Mouse (Mus musculus) intestine, embryonic 16.5 days (tissue): ENCODE measurements around the gene Ubap1l. TPM values are rescaled to one million over a fixed set of nuclear protein-coding genes. Genes with fewer than 3 reads are reported as not detected.

Experiments used
- ATAC-seq: fragments of 200-750 bp; cut with Nextera tagmentation; 2 replicates; pipeline ENCODE4 v1.8.0; 2017; ENCODE audit warnings: moderate TSS enrichment, moderate library complexity
- H3K27ac ChIP-seq: fragments of 300-500 bp; sonication (generic); 2 replicates; pipeline ENCODE4 v1.5.1; 2014; ENCODE audit warnings: mild to moderate bottlenecking, low read length
- H3K27me3 ChIP-seq: fragments of 300-500 bp; sonication (generic); replicated peaks from 2 replicates; pipeline ENCODE4 v1.6.1; 2014; ENCODE audit warnings: low read length, control low read depth, mixed read lengths; ENCODE audit not compliant: control insufficient read depth, insufficient read depth
- H3K36me3 ChIP-seq: fragments of 300-500 bp; sonication (generic); 2 replicates; pipeline ENCODE4 v1.6.1; 2014; ENCODE audit warnings: low read length, control low read depth; ENCODE audit not compliant: control insufficient read depth, insufficient read depth
- H3K4me1 ChIP-seq: fragments of 300-500 bp; sonication (generic); 2 replicates; pipeline ENCODE4 v1.6.1; 2014; ENCODE audit warnings: low read length, control low read depth, mixed read lengths; ENCODE audit not compliant: control insufficient read depth, insufficient read depth
- H3K4me2 ChIP-seq: fragments of 300-500 bp; sonication (generic); 2 replicates; pipeline ENCODE4 v1.6.1; 2014; ENCODE audit warnings: low read depth, low read length, control low read depth
- H3K4me3 ChIP-seq: fragments of 300-500 bp; sonication (generic); 2 replicates; pipeline ENCODE4 v1.5.1; 2014; ENCODE audit warnings: mild to moderate bottlenecking, low read length
- H3K9ac ChIP-seq: fragments of 300-500 bp; sonication (generic); 2 replicates; pipeline ENCODE4 v1.6.1; 2014; ENCODE audit warnings: low read depth, low read length
- H3K9me3 ChIP-seq: fragments of 300-500 bp; sonication (generic); 2 replicates; pipeline ENCODE4 v1.6.1; 2016; ENCODE audit warnings: low read length, control low read depth; ENCODE audit not compliant: control insufficient read depth
- WGBS: fragments of 180-500 bp; shearing (Covaris S2); extraction: QIAGEN DNeasy Blood & Tissue Kit; methylation state at CpG from one replicate; pipeline ENCODE4 v1.1.7; 2014; 5-methylcytosine and 5-hydroxymethylcytosine counted together
- polyA plus RNA-seq: library from polyadenylated mRNA; unstranded; fragments of >200 nt; fragmentation: Nextera tagmentation; extraction: Ambion mirVana; gene quantifications from 2 replicates; pipeline ENCODE4 v1.2.1, GENCODE M21; 2015

Ubap1l gene
- polyA plus RNA-seq, 1 experiment from 2014 or later: 0.16 TPM

DNA sequence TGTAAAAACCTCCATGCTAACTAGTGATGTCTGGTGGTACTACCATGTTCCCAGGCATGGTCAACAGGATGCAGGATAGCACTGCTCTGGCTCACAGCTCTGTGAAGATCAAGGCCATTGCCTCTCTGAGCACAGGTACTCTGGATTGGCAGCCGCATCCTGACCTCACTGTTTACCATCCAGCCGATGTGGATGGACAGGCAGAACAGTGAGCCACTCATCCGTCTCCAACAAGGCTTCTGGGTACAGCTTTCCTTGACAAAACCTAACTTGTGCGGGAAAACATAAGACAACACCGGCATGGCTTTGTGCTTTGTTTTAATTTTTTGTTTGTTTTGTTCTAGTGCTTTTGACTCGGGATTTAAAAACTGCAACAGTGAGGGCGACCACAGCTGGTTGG, 4.9 kb downstream of the Ubap1l start:
- H3K9me3 ChIP-seq: no peaks in the 10 kb centered on the region
- WGBS: 82% methylated on average over 7 of the region's 7 CpGs
- no peak overlapping the region for H3K27ac ChIP-seq
- no peak for ATAC-seq
- no peaks in the 10 kb centered on the region; the same call in 1 of the 2 replicates for H3K36me3 ChIP-seq
- H3K9ac ChIP-seq: no peak overlapping the region
- no peaks in the 10 kb centered on the region; the same call in 1 of the 2 replicates for H3K4me1 ChIP-seq
- no peaks in the 10 kb centered on the region for H3K27me3 ChIP-seq
- no peak overlapping the region for H3K4me2 ChIP-seq
- H3K4me3 ChIP-seq: no peak overlapping the region

DNA sequence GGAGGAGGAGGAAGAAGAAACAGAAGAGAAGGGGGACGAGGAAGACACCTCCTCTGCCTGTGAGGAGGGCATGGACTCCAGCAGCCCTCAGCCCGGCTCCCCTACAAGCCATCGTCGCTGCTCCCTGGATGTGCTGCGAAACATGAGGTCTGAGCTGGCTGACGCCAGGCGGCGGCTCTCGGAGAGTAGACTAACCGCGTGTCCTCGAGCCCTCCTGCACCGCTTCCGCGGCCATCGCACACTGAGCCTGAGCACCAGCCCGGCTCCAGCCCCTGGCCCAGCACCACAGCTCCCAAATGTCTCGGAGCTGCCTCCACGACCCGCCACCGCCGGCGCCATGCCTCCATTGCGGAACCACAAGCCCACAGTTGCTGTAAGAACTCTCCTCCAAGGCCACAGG, 10.9 kb downstream of the Ubap1l start:
- Histone ChIP-seq H3K9ac (no peak overlapping the region), H3K4me3 (no peak overlapping the region), H3K4me1 (no peaks in the 10 kb centered on the region), H3K9me3 (no peaks in the 10 kb centered on the region), H3K36me3 (no peaks in the 10 kb centered on the region), H3K27me3 (peaks cover 2% of the 10 kb centered on the region; the same call in 1 of the 2 replicates), H3K4me2 (no peak overlapping the region), H3K27ac (no peak overlapping the region)
- no peak for ATAC-seq
- 82% methylated on average over 24 of the region's 24 CpGs for WGBS

GRCm38 (mm10) chr9:65372449-65372848, 11.6 kb downstream of the Ubap1l start:
- no peak for ATAC-seq
- no peak overlapping the region for H3K9ac ChIP-seq
- peaks cover 4% of the 10 kb centered on the region; the same call in 1 of the 2 replicates for H3K27me3 ChIP-seq
- H3K36me3 ChIP-seq: no peaks in the 10 kb centered on the region
- no peak overlapping the region for H3K27ac ChIP-seq
- no peak overlapping the region for H3K4me2 ChIP-seq
- H3K4me1 ChIP-seq: no peaks in the 10 kb centered on the region
- no peaks in the 10 kb centered on the region for H3K9me3 ChIP-seq
- 69% methylated on average over 4 of the region's 4 CpGs for WGBS
- H3K4me3 ChIP-seq: no peak overlapping the region

DNA sequence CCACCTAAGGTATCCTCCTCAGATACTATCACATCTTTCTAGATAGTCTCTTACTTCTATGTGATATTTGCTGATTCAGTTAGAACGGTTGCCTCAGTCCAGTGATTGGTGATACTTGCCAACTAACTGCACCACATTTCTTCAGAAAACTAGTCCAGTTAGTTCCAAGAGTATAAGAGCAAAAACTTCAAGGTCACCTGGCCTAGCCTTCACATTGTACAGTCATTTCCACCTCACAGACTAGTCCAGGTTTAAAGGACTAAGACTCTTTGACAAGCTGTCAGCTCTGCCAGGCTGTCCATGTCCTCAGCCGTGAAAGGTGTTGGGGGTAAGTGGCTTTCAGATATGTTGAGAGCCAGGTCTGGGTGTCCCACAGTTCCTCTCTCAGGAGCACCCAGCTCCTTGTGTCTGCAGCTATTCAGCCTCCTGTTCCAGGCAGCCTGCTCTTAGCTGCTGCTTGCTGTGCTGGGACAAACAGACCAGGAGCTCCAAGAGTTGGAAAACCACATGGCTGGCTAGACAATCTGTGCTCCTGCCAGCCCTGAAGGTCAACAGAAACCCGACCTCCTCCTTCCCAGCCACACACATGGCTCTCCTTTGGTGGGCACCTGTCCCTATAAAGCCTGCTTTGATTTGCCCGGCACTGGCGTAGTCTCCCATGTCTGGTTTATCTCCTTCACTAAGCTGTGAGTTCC, 13.8 kb downstream of the Ubap1l start:
- WGBS: 75% methylated on average over 5 of the region's 5 CpGs

DNA sequence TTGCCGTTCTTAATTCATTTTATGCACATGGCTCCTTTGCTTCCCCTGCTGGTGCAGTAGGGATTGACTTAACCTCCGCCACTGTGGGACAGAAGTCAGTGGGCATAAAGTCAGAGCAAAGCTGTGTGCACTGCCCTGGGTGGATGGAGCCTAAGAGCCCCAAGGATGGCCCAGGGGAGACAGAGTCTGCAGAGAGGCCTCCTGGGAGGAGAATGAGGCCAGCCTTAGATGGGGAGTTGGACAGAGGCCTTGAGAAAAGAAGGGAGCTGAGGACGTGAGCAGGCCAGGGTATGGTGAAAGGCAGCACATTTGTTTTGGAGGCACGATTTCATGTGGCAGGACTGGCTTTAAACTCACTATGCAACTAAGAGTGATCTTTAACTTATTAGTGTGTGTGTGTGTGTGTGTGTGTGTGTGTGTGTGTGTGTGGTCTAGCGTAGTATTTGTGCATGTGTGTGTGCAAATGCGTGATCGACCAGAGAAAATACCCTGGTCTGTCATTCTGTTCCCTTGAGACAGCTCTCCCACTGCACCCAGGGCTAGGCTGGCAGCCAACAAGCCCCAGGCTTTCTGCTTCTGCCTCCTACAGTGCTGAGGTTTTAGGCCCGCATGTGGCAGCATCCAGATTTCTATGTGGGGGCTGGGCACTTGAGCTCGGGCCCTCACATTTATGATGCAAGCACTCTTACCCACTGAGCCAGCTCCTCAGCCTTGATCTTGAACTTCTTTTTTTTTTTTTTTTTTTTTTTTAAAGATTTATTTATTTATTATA, 14.5 kb downstream of the Ubap1l start:
- H3K27me3 ChIP-seq: peaks cover 15% of the 10 kb centered on the region; the same call in 1 of the 2 replicates
- H3K4me1 ChIP-seq: no peaks in the 10 kb centered on the region
- no peak overlapping the region for H3K27ac ChIP-seq
- 84% methylated on average over 9 of the region's 9 CpGs for WGBS
- H3K9ac ChIP-seq: no peak overlapping the region
- H3K4me3 ChIP-seq: no peak overlapping the region
- no peak overlapping the region for H3K4me2 ChIP-seq
- no peaks in the 10 kb centered on the region for H3K9me3 ChIP-seq
- no peaks in the 10 kb centered on the region for H3K36me3 ChIP-seq
- ATAC-seq: no peak

More for the DNA sequence above, 13.8 kb downstream of the Ubap1l start:
- no peaks in the 10 kb centered on the region for H3K36me3 ChIP-seq
- H3K4me2 ChIP-seq: no peak overlapping the region
- H3K9ac ChIP-seq: no peak overlapping the region
- H3K9me3 ChIP-seq: no peaks in the 10 kb centered on the region
- no peak overlapping the region for H3K4me3 ChIP-seq
- peaks cover 10% of the 10 kb centered on the region; the same call in 1 of the 2 replicates for H3K27me3 ChIP-seq
- ATAC-seq: no peak
- H3K4me1 ChIP-seq: no peaks in the 10 kb centered on the region
- H3K27ac ChIP-seq: no peak overlapping the region

GRCm38 (mm10) chr9:65381017-65381590, 20.3 kb downstream of the Ubap1l start:
- H3K4me3 ChIP-seq: no peak overlapping the region
- H3K4me2 ChIP-seq: no peak overlapping the region
- ATAC-seq: no peak
- H3K9me3 ChIP-seq: no peaks in the 10 kb centered on the region
- no peak overlapping the region for H3K9ac ChIP-seq
- H3K27ac ChIP-seq: no peak overlapping the region
- H3K36me3 ChIP-seq: no peaks in the 10 kb centered on the region
- no peaks in the 10 kb centered on the region for H3K4me1 ChIP-seq
- 71% methylated on average over 4 of the region's 4 CpGs for WGBS
- peaks cover 25% of the 10 kb centered on the region for H3K27me3 ChIP-seq

DNA sequence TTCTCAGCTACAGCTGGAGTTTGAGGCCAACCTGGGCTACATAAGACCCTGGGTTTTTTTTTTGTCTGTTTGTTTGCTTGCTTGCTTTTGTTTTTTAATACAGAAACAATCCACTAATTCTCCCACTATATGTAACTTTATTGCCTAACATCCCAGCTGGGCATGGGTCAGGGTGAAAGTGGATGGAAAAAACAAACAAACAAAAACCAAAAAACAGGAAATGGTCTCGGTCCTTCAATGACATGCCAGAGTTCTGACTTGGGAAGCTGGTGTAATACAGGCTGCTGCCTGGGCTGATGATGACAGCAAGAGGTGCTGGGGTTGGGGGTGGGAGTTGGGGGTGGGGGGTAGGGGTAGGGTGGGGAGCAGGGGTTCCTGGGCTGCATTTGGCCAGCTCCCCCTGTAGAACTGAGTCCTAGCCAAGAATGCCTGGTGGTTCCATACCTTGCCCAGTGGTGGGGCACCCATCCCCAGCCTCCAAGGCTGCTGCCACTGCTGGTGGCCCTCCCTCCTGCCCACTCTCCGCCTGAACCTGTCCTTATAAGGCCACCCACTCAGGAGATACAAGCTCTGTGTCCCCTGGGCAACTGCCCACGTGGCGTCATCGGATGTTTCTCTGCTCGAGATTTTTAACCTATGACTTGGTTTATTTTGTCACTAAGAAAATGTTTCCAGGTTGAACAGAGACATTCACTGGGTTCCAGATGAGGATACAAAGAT, 21.4 kb downstream of the Ubap1l start:
- no peaks in the 10 kb centered on the region for H3K36me3 ChIP-seq
- H3K27ac ChIP-seq: no peak overlapping the region
- no peaks in the 10 kb centered on the region for H3K9me3 ChIP-seq
- H3K27me3 ChIP-seq: peaks cover 20% of the 10 kb centered on the region
- H3K9ac ChIP-seq: no peak overlapping the region
- WGBS: 79% methylated on average over 6 of the region's 6 CpGs
- H3K4me1 ChIP-seq: no peaks in the 10 kb centered on the region
- no peak for ATAC-seq
- H3K4me3 ChIP-seq: no peak overlapping the region
- H3K4me2 ChIP-seq: no peak overlapping the region

DNA sequence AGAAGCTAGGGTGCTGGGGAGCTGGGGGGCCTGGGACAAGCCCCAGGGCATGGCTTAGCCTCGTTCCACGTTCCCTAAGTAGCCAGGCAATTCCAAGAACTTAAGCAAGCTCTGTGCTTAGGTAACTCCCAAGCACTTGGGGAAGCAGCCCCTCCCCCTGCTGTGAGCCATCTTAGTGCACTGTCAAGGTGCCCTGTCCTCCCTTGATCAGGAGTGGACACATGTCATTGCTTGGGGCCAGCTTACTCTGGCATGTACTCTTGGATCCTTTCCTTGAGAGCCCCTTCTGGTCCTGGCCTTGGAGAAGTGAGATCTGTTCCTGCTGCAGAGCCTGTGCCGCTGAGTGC, 21.9 kb downstream of the Ubap1l start:
- Histone ChIP-seq H3K4me2 (no peak overlapping the region), H3K4me3 (no peak overlapping the region), H3K36me3 (no peaks in the 10 kb centered on the region), H3K27ac (no peak overlapping the region), H3K4me1 (no peaks in the 10 kb centered on the region), H3K9ac (no peak overlapping the region), H3K27me3 (peaks cover 24% of the 10 kb centered on the region), H3K9me3 (no peaks in the 10 kb centered on the region)
- 53% methylated on average over 3 of the region's 3 CpGs for WGBS
- no peak for ATAC-seq

- WGBS: 44% methylated on average over 3 of the region's 3 CpGs
- H3K4me3 ChIP-seq: no peak overlapping the region
- peaks cover 31% of the 10 kb centered on the region for H3K27me3 ChIP-seq
- H3K9ac ChIP-seq: no peak overlapping the region
- H3K36me3 ChIP-seq: no peaks in the 10 kb centered on the region
- H3K4me1 ChIP-seq: no peaks in the 10 kb centered on the region
- ATAC-seq: no peak
- no peak overlapping the region for H3K27ac ChIP-seq
- H3K4me2 ChIP-seq: no peak overlapping the region
- no peaks in the 10 kb centered on the region for H3K9me3 ChIP-seq
Observed at GRCm38 (mm10) chr9:65384276-65384675, 23.4 kb downstream of the Ubap1l start.
